Mouse (Mus musculus): ENCODE measurements around the gene Vsig8. TPM values are rescaled to one million over a fixed set of nuclear protein-coding genes. Genes with fewer than 3 reads are reported as not detected.

The Vsig8 gene
- polyA plus RNA-seq (2017; shearing (Covaris generic)), result not detected

GRCm38 (mm10) chr1:172555638-172556037, at the start of gene Vsig8:
Gene Vsig8 (plus strand): TSS chr1:172555938.

GRCm38 (mm10) chr1:172520576-172521440, 34.9 kb upstream of the Vsig8 start, which contains the start of gene Cfap45:
Gene Cfap45 (plus strand): TSS chr1:172520801.

GRCm38 (mm10) chr1:172590385-172590784, 34.6 kb downstream of the Vsig8 start, which contains the start of gene Slamf8:
Gene Slamf8 (minus strand): TSS chr1:172590568.

GRCm38 (mm10) chr1:172602326-172602725, 46.6 kb downstream of the Vsig8 start, which contains the start of gene Fcrl6:
Gene Fcrl6 (minus strand): TSS chr1:172602551.

Other genes starting within 250 kb of the Vsig8 start
- under 1 TPM in 1 of 2 experiments, not detected in 1; 0.87 TPM for gene Kcnj9, start 226.6 kb upstream of the Vsig8 start, polyA plus RNA-seq (2017; shearing (Covaris generic))
- under 1 TPM; 0.13 to 0.75 TPM for gene Kcnj10, start 214.7 kb upstream of the Vsig8 start, polyA plus RNA-seq (2017; shearing (Covaris generic))
- gene Pigm, start 179.4 kb upstream of the Vsig8 start, polyA plus RNA-seq (2017; shearing (Covaris generic)), result 10 to 100 TPM in 1 of 2 experiments, 1 to 10 TPM in 1; 8.8 to 11.6 TPM
- 1 to 10 TPM in 1 of 2 experiments, under 1 TPM in 1; 0.36 to 1.6 TPM for gene Slamf9, start 80.6 kb upstream of the Vsig8 start, polyA plus RNA-seq (2017; shearing (Covaris generic))
- gene Igsf9, start 74.2 kb upstream of the Vsig8 start, polyA plus RNA-seq (2017; shearing (Covaris generic)), result 1 to 10 TPM in 1 of 2 experiments, under 1 TPM in 1; 0.23 to 3.5 TPM
- 100 to 1,000 TPM; 271 to 514 TPM for gene Tagln2, start 55.9 kb upstream of the Vsig8 start, polyA plus RNA-seq (2017; shearing (Covaris generic))
- gene Cfap45, start 35.1 kb upstream of the Vsig8 start, polyA plus RNA-seq (2017; shearing (Covaris generic)), result 1 to 10 TPM in 1 of 2 experiments, under 1 TPM in 1; 0.11 to 3.5 TPM
- under 1 TPM in 1 of 2 experiments, not detected in 1; 0.31 TPM for gene Slamf8, start 34.6 kb downstream of the Vsig8 start, polyA plus RNA-seq (2017; shearing (Covaris generic))
- under 1 TPM in 1 of 2 experiments, not detected in 1; 0.11 TPM for gene Fcrl6, start 46.6 kb downstream of the Vsig8 start, polyA plus RNA-seq (2017; shearing (Covaris generic))
- 1 to 10 TPM; 6.5 to 7.8 TPM for gene Dusp23, start 77.0 kb downstream of the Vsig8 start, polyA plus RNA-seq (2017; shearing (Covaris generic))
- gene Crp, start 142.1 kb downstream of the Vsig8 start, polyA plus RNA-seq (2017; shearing (Covaris generic)), result not detected

All from inflammation-experienced regulatory T-cells (primary cell).